Mouse (Mus musculus) adrenal gland, adult (tissue): Measurements from ENCODE around the gene Tex26.
A peak's percentile ranks its signal among the peaks of the same experiment; 100 is the strongest.

Source experiments
- DNase-seq, 2 experiments: peaks; one replicate each; pipeline ENCODE4 v3.0.0; 2022 to 2023; ENCODE audit warnings: low spot score in 1 of 2; ENCODE audit not compliant: inconsistent age in 2 of 2

Gene Tex26

GRCm38 (mm10) chr5:149430943-149431342 lies 8.5 kb upstream of the Tex26 start:
- DNase-seq, result no peak

DNA sequence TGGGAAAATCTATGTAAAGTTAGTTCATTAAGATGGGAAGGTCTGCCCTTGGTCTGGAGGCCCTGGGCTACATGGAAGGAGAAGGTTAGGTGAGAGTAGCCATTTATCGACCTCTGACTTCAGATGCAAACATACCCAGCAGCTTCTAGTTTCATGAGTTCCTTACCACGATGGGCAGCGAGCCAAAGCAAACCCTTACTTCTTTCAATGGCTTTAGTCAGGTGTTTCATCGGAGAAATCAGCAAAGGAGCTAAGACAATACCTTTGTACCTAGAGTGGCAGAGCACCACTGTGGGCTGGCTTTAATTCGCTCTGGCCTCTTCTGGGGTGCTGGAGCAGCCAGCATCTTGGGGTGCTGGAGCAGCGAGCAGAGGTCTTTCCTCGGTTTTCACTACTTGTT lies 5.8 kb upstream of the Tex26 start:
- DNase-seq, result no peak

- no peak for DNase-seq
Measured at GRCm38 (mm10) chr5:149434141-149434690, 5.2 kb upstream of the Tex26 start.

- DNase-seq, result no peak
Measured at GRCm38 (mm10) chr5:149436541-149436940, 2.9 kb upstream of the Tex26 start.

DNA sequence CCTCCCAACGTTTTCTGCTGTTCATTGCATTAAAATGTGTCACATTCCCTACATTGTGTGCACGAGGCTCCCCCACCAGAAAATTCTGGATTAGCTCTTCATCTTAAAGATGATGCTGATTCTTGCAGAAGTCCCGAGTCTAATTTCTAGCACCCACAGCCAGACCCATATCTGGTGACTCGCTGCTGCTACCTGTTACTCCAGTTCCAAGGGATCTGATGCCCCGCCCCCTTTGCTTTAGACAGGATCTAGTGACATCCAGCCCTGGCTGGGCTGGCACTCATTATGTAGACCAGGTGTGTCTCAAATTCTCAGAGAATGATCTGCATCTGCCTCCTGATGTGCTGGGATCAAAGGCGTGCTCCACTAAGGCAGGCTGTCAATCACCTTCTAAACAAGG lies 2.3 kb upstream of the Tex26 start:
- no peak for DNase-seq

- DNase-seq, result peak in 1 of 2 experiments; percentile 34
Measured at GRCm38 (mm10) chr5:149440180-149440573, 717 bp downstream of the Tex26 start.

- DNase-seq, result no peak
Measured at GRCm38 (mm10) chr5:149441646-149442276, 2.3 kb downstream of the Tex26 start.

DNA sequence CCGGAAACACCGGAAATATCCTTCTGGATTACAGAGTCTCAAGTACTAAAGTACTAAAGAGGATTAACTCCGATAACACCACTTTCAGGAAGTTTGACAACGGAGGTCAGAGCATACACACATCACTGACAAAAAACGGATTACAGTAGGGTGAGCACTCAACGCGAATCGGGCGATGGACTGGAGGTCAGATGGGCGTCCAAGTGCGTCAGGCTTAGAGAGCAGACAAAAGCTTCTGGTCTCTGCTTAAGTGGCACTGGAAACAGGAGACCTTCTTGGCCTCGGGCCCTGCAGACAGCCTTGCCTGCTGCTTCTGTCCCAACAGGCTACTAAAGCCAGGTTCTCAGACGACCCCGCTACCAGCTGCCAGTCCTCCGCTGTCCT lies 2.8 kb downstream of the Tex26 start:
- DNase-seq, result no peak

DNA sequence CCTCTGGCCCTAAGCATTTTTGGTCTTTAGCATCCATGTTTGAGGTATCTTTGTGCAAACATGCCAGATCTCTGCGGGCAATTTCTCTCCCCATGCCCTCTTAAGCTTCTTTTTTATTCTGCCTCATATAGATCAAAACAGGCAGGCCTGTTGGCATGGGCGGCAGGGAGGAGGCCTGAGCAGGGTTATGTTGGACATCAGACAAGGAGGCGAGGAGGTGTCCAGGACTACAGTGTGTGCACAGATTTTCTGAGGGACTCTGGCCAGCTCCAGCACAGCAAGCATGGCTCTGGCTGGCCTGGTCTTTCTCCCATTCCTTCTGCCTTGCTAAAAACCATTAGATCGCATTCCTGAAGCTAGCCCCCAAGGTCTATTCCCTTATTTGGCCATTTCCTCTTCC lies 5.0 kb downstream of the Tex26 start:
- no peak for DNase-seq

DNA sequence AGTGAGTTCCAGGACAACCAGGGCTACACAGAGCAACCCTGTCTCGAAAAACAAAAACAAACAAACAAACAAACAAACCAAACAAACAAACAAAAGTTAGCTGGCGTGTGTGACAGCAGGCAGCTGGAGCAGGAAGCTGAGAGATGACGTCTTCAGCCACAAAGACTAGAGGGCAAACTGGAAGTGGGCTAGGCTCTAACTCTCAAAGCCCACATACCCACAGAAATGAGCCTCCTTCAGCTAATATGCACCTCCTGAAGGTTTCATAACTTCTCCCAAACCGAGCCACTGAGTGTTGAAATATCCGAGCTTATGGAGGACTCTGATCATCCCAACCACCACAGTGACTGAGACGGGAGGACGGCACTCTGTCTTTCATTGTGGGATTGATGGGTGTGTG lies 7.0 kb downstream of the Tex26 start:
- DNase-seq, result no peak

DNA sequence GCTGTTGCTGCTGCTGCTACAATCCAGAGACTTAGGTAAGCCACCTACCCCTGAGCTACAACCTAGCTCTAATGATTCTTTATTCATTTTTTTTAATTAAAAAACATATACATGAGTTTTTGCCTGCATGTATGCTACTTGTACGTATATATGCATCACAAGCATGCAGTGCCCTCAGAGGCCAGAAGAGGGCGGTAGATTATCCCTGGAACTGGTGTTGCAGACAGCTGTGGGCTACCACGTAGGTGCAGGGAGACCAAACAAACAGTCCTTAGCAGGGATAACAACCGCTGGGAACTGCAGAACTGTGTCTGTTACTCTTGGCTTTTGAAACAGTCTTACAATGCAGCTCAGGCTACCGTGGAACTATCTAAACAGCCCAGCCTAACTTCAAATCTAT lies 8.3 kb downstream of the Tex26 start:
- DNase-seq, result no peak

- DNase-seq, result no peak
Measured at GRCm38 (mm10) chr5:149449406-149449805, 9.9 kb downstream of the Tex26 start.

DNA sequence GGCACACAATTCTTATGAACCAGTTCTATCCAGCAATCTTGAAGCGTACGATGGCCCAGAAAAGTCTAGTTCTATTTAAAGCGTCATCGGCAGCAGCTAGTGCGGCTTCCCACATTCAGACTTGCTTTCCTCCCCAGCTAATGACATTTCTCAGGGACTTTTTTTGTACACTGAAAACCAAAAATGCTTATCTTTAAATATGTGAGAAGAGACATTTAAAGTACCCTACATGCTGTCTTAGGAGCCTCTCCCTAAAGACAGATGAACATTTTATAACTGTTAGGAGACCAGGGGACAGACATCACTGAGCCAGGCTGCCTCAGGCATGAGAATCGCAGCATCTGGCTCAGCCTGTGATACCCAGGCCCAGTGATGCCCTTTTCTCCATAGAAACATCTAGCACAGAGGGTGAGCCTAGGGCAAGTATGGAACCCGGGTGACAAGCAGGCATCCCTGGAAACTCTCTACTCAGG lies 11.8 kb downstream of the Tex26 start:
- no peak for DNase-seq

- peak; percentile 60 to 90 for DNase-seq
Measured at GRCm38 (mm10) chr5:149454281-149454680, 14.8 kb downstream of the Tex26 start.

DNA sequence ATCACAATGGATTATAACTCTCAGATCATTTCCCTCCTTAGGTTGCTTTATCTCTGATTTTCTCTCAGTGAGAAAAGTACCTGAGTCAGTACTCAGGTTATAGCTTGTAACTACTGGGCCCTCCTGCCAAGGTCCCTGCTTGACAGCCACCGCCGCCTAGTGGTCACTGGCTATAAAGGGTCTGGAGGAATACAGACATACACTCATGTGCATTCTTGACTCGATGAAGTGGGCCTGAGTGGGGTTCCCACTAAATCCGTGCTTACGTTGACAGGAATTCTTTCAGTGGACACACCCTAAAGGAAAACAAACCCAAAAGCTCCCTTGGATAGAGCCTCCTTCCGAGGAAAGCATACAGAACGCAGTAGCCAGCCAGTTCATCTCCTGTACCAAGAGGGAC lies 17.1 kb downstream of the Tex26 start:
- DNase-seq, result no peak

DNA sequence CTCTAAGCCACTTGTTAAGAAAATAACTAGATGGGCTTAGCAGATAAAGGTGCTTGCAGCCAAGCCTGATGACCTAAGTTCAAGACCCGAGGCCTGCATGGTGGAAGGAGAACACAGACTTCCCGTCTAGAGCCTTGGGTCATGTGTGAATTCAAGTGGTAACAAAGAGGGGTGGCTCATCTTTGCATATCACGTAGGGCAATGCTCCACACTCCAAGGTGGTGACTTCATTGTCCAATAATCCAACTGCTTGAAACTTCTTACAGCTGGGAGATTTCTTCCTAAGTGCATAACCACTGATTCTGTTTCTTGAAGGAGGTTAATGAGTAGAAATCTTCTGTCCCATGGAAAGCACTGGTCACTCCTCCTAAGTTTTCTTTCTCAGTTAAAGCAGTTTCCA lies 22.6 kb downstream of the Tex26 start:
- DNase-seq, result no peak

DNA sequence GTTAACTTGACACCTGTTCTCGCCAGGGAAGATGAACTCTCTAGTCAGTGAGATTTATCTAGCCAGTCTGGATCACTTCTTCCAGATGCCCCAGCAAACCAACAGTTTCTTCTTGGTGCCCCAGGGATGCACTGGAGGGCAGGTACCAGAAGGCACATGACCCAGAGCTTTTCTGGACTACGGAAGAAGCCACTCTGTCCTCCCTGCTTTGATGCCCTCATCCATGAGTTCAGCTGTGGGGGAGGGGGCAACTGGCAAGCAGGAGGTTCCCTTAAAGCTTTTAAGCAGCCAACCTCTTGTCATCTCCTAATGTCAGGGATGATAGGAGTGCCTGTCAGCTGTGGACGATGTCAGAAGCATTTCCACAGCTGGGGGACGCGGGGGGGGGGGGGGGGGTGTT lies 25.8 kb downstream of the Tex26 start:
- no peak for DNase-seq

- no peak for DNase-seq
Measured at GRCm38 (mm10) chr5:149474142-149474541, 34.7 kb downstream of the Tex26 start.

- no peak for DNase-seq
Measured at GRCm38 (mm10) chr5:149474701-149475468, 35.4 kb downstream of the Tex26 start.

- no peak for DNase-seq
Measured at GRCm38 (mm10) chr5:149481920-149482319, 42.5 kb downstream of the Tex26 start.

DNA sequence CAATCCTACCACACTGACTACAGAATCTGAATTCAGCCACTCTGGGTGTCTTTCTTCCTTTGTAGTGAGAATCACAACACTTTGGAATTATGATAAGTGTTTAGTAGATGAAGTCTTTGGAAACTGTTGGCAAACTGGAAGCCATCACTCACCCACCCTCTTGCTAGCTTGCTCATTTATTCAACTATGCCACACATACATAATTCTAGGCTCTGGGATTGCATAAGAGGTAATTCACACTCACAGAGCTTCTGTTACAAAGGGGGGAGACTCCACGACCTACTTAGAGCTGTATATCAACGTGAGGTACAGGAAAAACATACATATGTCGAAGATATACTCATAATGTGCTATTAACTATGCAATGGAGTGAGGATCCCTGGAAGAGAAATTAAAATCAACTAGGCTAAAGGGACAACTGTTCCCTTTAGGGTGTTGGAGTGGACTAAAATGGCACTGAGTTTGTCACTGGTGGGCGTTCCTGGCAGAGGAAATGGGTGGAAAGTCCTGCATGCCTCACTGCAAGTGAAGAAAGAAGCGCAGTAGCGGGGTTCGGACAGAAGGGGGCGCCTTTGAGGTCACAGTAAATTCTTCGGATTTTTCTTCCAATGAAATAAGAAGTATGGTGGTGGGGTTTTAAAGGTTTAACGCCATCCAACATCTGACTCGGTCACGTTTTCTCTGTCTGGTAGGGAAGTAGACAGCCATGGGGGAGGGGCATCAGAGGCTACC lies 44.0 kb downstream of the Tex26 start:
- DNase-seq, result peak; percentile 22 to 66

- DNase-seq, result no peak
Measured at GRCm38 (mm10) chr5:149484270-149484669, 44.8 kb downstream of the Tex26 start.
